In the genomic region with DNA sequence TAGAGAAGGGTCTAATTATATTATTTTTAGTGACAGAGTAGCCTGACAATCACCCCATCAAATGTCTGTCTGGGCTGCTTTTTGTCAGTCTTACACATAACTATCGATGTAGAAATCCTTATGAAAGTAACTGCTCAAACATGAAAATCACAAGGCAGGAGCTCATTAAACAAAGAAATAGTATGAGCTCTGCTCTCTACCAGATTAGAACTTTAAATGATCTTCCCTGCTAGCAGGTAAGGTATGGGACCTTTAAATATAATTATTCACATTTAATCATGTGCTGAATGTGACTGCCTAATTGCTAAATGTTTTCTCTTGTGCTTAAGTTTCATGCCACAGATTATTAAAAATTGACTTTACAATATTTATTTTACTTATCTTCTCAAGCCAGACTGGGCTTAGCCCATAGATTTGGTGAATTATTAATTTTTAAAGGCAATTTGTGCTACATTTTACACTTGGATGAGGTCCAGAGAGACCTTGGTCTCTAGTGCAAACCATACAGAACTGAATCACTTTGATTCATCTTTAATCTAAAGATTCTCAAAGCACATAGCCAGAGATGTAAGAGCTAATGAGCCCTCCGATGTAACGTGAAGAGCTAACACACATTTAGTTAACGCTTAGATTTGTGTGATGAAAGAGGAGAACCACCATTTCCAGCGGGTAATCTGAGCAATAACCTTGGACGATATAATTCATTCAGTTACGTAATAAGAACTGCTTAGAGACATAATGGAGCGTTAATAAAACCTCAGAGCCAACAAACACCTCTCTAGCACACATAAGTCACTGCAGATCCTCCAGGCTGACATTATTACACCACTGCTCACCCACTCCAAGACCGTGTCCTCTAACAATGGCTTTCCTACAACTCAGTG, we compare ENCODE assay signal across 20 mouse cellular contexts.
DNase-seq lines count a peak whose midpoint lies in the region; ATAC-seq lines count a peak whose summit lies in the region.
"Had no signal": no experiment of that assay in that cellular context is flagged by ENCODE, and none has a peak within 500 bp of the region (broad histone marks: within the 10 kb centered on the region; RNA-seq: fewer than 3 reads in every experiment).

No protein-coding gene starts in this region.

- no peak overlapping the region for H3K9ac ChIP-seq in hindbrain, embryonic 14.5 days
- no peak overlapping the region for H3K9ac ChIP-seq in hindbrain, embryonic 12.5 days
- H3K9ac ChIP-seq in midbrain, embryonic 14.5 days (replicated peaks; ENCODE audit: low read length), result no peak overlapping the region
- no peak overlapping the region for H3K9ac ChIP-seq in neural tube, embryonic 15.5 days (replicated peaks)
- H3K9ac ChIP-seq: liver, embryonic 13.5 days had no signal

- ATAC-seq in hindbrain, embryonic 14.5 days (ENCODE audit: low FRiP score), result no peak
- no peak for ATAC-seq in hindbrain, embryonic 12.5 days (ENCODE audit: low FRiP score)
- ATAC-seq in midbrain, embryonic 14.5 days (ENCODE audit: low FRiP score, low TSS enrichment), result 0 out of 2 replicates have a peak, but pooled peaks have one; percentile 17
- ATAC-seq in neural tube, embryonic 15.5 days (ENCODE audit: low FRiP score), result peak; percentile 53

- H3K36me3 ChIP-seq in hindbrain, embryonic 14.5 days (replicated peaks; ENCODE audit: control insufficient read depth, insufficient read depth), result no peaks in the 10 kb centered on the region
- no peaks in the 10 kb centered on the region for H3K36me3 ChIP-seq in hindbrain, embryonic 12.5 days
- no peaks in the 10 kb centered on the region for H3K36me3 ChIP-seq in midbrain, embryonic 14.5 days (ENCODE audit: control insufficient read depth, insufficient read depth, low read length)
- H3K36me3 ChIP-seq in midbrain, embryonic 10.5 days, result no peaks in the 10 kb centered on the region
- no peaks in the 10 kb centered on the region for H3K36me3 ChIP-seq in neural tube, embryonic 15.5 days
- H3K36me3 ChIP-seq: limb, embryonic 10.5 days; liver, embryonic 13.5 days had no signal

- WGBS in hindbrain, embryonic 14.5 days, result 58% methylated on average over 9 of the region's 9 CpGs
- WGBS in hindbrain, embryonic 12.5 days, result 78% methylated on average over 9 of the region's 9 CpGs
- WGBS in midbrain, embryonic 14.5 days, result 59% methylated on average over 9 of the region's 9 CpGs
- WGBS in midbrain, embryonic 10.5 days, result 90% methylated on average over 9 of the region's 9 CpGs
- WGBS in neural tube, embryonic 15.5 days, result 34% methylated on average over 9 of the region's 9 CpGs

- peak; percentile 34 for DNase-seq in hindbrain, embryonic 14.5 days (ENCODE audit: low spot score)
- peak; percentile 49 for DNase-seq in midbrain, embryonic 14.5 days
- no peak for DNase-seq in midbrain, embryonic 10.5 days (ENCODE audit: low spot score)
- DNase-seq in gonadal fat pad, adult 2 months (ENCODE audit: low read depth), result peak; percentile 63
- no peak for DNase-seq in cerebellum, postnatal 10 days
- DNase-seq in cerebellum, adult 9-11 months, result no peak
- DNase-seq: adrenal gland, postnatal 25 days; cerebellum, adult 8-10 months; gastrocnemius, postnatal 14 days; heart, adult 2 months; heart, postnatal 36 days; kidney, adult 9 months; liver, embryonic 13.5 days; lung, postnatal 10 days; right cerebral cortex, postnatal 25 days had no signal

- no peaks in the 10 kb centered on the region for H3K9me3 ChIP-seq in hindbrain, embryonic 14.5 days (ENCODE audit: control insufficient read depth, low read length)
- no peaks in the 10 kb centered on the region for H3K9me3 ChIP-seq in hindbrain, embryonic 12.5 days (replicated peaks)
- H3K9me3 ChIP-seq in midbrain, embryonic 14.5 days (ENCODE audit: control insufficient read depth, low read length), result no peaks in the 10 kb centered on the region
- H3K9me3 ChIP-seq in midbrain, embryonic 10.5 days (replicated peaks), result no peaks in the 10 kb centered on the region
- H3K9me3 ChIP-seq in neural tube, embryonic 15.5 days (replicated peaks), result no peaks in the 10 kb centered on the region
- H3K9me3 ChIP-seq: limb, embryonic 10.5 days; liver, embryonic 13.5 days; megakaryocyte, embryonic 14.5 days had no signal

- H3K4me3 ChIP-seq in hindbrain, embryonic 14.5 days (replicated peaks; ENCODE audit: low read length), result no peak overlapping the region
- H3K4me3 ChIP-seq in hindbrain, embryonic 12.5 days, result no peak overlapping the region
- H3K4me3 ChIP-seq in midbrain, embryonic 14.5 days (replicated peaks; ENCODE audit: low read depth, low read length), result no peak overlapping the region
- no peak overlapping the region for H3K4me3 ChIP-seq in midbrain, embryonic 10.5 days
- H3K4me3 ChIP-seq in neural tube, embryonic 15.5 days (replicated peaks), result no peak overlapping the region
- H3K4me3 ChIP-seq: heart, adult 2 months; limb, embryonic 10.5 days; liver, embryonic 13.5 days; megakaryocyte, embryonic 14.5 days had no signal

- H3K4me1 ChIP-seq in hindbrain, embryonic 14.5 days (replicated peaks; ENCODE audit: control insufficient read depth, insufficient read depth, low read length), result no peaks in the 10 kb centered on the region
- no peaks in the 10 kb centered on the region for H3K4me1 ChIP-seq in hindbrain, embryonic 12.5 days
- no peaks in the 10 kb centered on the region for H3K4me1 ChIP-seq in midbrain, embryonic 14.5 days (ENCODE audit: control insufficient read depth, insufficient read depth, low read length)
- H3K4me1 ChIP-seq in midbrain, embryonic 10.5 days, result no peaks in the 10 kb centered on the region
- H3K4me1 ChIP-seq in neural tube, embryonic 15.5 days, result 0 out of 2 replicates have a peak, but pooled peaks cover 2% of the 10 kb centered on the region
- H3K4me1 ChIP-seq: limb, embryonic 10.5 days; liver, embryonic 13.5 days; megakaryocyte, embryonic 14.5 days had no signal

- no peak overlapping the region for H3K4me2 ChIP-seq in hindbrain, embryonic 14.5 days (replicated peaks)
- H3K4me2 ChIP-seq in hindbrain, embryonic 12.5 days (replicated peaks), result no peak overlapping the region
- no peak overlapping the region for H3K4me2 ChIP-seq in midbrain, embryonic 14.5 days (ENCODE audit: low read length)
- H3K4me2 ChIP-seq in neural tube, embryonic 15.5 days, result no peak overlapping the region
- H3K4me2 ChIP-seq: liver, embryonic 13.5 days had no signal

- H3K27me3 ChIP-seq in hindbrain, embryonic 14.5 days (ENCODE audit: control insufficient read depth, insufficient read depth, low read length), result no peaks in the 10 kb centered on the region
- no peaks in the 10 kb centered on the region for H3K27me3 ChIP-seq in hindbrain, embryonic 12.5 days
- H3K27me3 ChIP-seq in midbrain, embryonic 14.5 days (ENCODE audit: control insufficient read depth, insufficient read depth, low read length), result no peaks in the 10 kb centered on the region
- no peaks in the 10 kb centered on the region for H3K27me3 ChIP-seq in midbrain, embryonic 10.5 days (ENCODE audit: low read depth, poor library complexity, severe bottlenecking)
- no peaks in the 10 kb centered on the region for H3K27me3 ChIP-seq in neural tube, embryonic 15.5 days (replicated peaks)
- H3K27me3 ChIP-seq: CH12.LX; liver, embryonic 13.5 days; megakaryocyte, embryonic 14.5 days had no signal

- H3K27ac ChIP-seq in hindbrain, embryonic 14.5 days, result no peak overlapping the region
- no peak overlapping the region for H3K27ac ChIP-seq in hindbrain, embryonic 12.5 days
- H3K27ac ChIP-seq in midbrain, embryonic 14.5 days (replicated peaks; ENCODE audit: low read depth, low read length), result no peak overlapping the region
- no peak overlapping the region for H3K27ac ChIP-seq in midbrain, embryonic 10.5 days (replicated peaks)
- H3K27ac ChIP-seq in neural tube, embryonic 15.5 days (replicated peaks), result no peak overlapping the region
- H3K27ac ChIP-seq: heart, adult 2 months; limb, embryonic 10.5 days; liver, embryonic 13.5 days had no signal

Comparison
In these comparisons a context has a peak if more than half of its experiments do, and no peak if none do; other contexts are left out.
1. DNase-seq: peak in hindbrain, embryonic 14.5 days (single experiment), midbrain, embryonic 14.5 days (single experiment) and gonadal fat pad, adult 2 months (single experiment); none in midbrain, embryonic 10.5 days (single experiment), cerebellum, postnatal 10 days (0 of 2) and cerebellum, adult 9-11 months (single experiment).
2. ATAC-seq: peak in midbrain, embryonic 14.5 days (single experiment) and neural tube, embryonic 15.5 days (single experiment); none in hindbrain, embryonic 14.5 days (single experiment) and hindbrain, embryonic 12.5 days (single experiment).